Mouse (Mus musculus) liver, adult 2 months (tissue): Measurements from ENCODE around the gene Ykt6.

Experiments used
- CTCF ChIP-seq: fragments of 200-500 bp; IDR thresholded peaks from 2 replicates; pipeline ENCODE4 v1.5.1; 2011; ENCODE audit warnings: low read depth, low read length, control low read depth
- POLR2A ChIP-seq: fragments of 200-500 bp; IDR thresholded peaks from 2 replicates; pipeline ENCODE4 v1.6.1; 2011; ENCODE audit warnings: low read length, control low read depth; ENCODE audit not compliant: insufficient read depth; ENCODE audit errors: extremely low read depth

GRCm38 (mm10) chr11:5954965-5955504 is 458 bp upstream of the Ykt6 start:
- peak; percentile 50 for TF ChIP-seq CTCF
- no peak for TF ChIP-seq POLR2A
